Mouse (Mus musculus): ENCODE data around the gene Gm10382. TPM values are rescaled to one million over a fixed set of nuclear protein-coding genes. Genes with fewer than 3 reads are reported as not detected.
"Not testable (repeated sequence)": the region's sequence is repeated elsewhere in the genome, so short reads cannot be mapped to it uniquely, and the experiment has no call there.

Gm10382 gene
- polyA plus RNA-seq, 1 experiment from 2014 or later: 0.86 TPM

DNA sequence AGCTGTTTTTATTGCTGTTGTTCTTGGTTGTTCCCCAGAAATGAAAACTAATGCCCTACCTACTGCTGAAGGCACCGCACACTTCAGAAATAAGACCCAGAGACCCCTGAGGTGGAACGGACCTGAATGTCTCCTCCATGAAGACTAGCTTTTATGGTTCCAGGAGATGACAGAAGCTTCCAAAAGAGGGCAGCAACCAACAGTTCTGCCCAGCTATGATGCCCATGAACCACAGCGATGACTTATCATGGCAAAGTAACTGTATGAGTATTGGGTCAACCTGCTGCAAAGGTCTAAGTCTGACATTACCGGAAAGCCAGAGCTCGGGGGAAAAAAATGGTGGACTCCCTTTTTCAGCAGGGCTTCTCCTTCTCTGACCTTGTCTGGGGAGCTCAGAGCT is 10.2 kb upstream of the Gm10382 start:
- 84% methylated on average over 5 of the region's 5 CpGs for WGBS
- no peak for DNase-seq (ENCODE audit: low spot score)
- Histone ChIP-seq H3K4me3 (no peak overlapping the region), H3K9me3 (no peaks in the 10 kb centered on the region), H3K27me3 (ENCODE audit: insufficient read depth, poor library complexity, severe bottlenecking) (no peaks in the 10 kb centered on the region), H3K4me1 (replicated peaks) (peaks cover 6% of the 10 kb centered on the region; the same call in 1 of the 2 replicates), H3K36me3 (peaks cover 2% of the 10 kb centered on the region; the same call in 1 of the 2 replicates), H3K27ac (no peak overlapping the region)

DNA sequence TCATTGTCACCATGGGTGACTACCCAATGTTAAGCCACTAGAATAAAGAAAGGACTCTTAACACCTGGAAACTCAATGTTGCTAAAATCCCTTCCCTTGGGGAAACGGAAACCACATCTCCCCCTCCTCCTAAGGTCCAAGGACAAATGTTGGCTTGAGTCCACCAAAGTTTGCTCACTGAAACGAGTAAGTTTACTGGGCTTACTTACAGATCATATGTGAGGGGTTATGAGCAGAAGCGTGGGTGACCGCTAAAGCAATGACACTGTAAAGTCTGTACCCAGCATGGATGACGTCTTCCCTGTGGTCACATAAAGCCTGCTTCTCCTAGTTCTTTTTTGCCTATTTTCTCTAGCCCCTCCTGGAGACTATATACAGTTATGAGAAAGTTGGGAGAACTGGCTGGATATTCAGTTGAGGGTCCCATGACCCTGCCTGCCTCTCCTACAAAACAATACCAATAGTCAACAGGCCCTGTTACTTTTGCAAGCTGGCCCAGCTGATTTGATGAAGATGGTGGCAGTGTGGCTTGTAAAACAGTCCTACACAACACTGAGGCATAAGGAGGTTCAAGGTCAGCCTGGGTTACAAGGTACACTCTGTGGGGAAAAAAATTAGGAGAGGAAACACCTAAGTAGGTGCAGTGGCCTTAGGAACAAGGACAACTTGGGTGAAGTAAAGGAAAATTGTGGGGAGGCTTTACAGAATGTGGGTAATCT is 7.0 kb upstream of the Gm10382 start:
- 81% methylated on average over 5 of the region's 5 CpGs for WGBS
- no peaks in the 10 kb centered on the region for H3K27me3 ChIP-seq (ENCODE audit: insufficient read depth, poor library complexity, severe bottlenecking)
- H3K27ac ChIP-seq: no peak overlapping the region
- peaks cover 22% of the 10 kb centered on the region for H3K36me3 ChIP-seq
- no peak for DNase-seq (ENCODE audit: low spot score)
- no peaks in the 10 kb centered on the region for H3K9me3 ChIP-seq
- H3K4me1 ChIP-seq (replicated peaks): peaks cover 11% of the 10 kb centered on the region
- no peak overlapping the region for H3K4me3 ChIP-seq

DNA sequence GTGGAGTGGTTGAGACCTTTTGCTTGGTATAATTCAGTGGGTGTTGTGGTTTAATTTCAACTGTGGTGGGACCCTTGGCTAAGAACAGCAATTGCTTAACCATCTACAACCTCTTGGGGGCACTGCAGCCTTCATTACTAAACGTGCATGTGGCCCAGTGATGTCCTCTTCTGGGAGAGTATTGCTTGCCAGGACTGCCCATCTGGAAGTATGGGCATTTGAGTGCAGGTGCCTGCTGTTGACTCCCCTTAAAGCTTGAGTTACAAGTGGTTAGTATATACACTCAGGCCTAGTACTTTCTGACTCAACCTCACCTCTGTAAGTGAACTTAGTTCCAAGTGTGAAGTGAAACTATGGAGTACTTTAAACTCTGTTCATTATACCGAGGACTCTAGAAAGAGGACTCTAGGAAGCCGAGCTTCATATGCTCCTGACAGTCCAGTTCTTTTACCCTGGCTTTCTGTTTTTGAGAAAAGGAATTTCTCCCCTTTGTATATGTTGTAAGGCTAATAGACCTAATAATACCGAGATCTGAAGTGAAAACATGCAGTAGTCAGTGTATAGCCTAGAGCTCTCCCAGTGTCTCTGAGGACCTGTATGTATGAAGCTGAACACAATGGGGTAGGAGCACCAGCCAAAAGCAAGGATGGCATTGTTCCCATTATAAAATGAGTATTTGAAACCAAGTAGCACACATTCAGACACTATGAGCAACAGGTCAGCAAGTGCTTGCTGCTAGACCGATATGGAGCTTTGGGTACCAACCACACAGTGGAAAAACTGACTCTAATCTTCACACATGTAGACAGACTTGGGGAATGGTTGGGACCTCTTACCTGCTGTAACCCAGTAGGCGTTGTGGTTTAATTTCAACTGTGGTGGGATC is 6.2 kb upstream of the Gm10382 start:
- peak; percentile 59 for DNase-seq (ENCODE audit: low spot score)
- H3K36me3 ChIP-seq: peaks cover 24% of the 10 kb centered on the region
- 53% methylated on average over 6 of the region's 6 CpGs for WGBS
- no peaks in the 10 kb centered on the region for H3K27me3 ChIP-seq (ENCODE audit: insufficient read depth, poor library complexity, severe bottlenecking)
- peaks cover 11% of the 10 kb centered on the region for H3K4me1 ChIP-seq (replicated peaks)
- H3K9me3 ChIP-seq: no peaks in the 10 kb centered on the region
- no peak overlapping the region for H3K4me3 ChIP-seq
- no peak overlapping the region for H3K27ac ChIP-seq

DNA sequence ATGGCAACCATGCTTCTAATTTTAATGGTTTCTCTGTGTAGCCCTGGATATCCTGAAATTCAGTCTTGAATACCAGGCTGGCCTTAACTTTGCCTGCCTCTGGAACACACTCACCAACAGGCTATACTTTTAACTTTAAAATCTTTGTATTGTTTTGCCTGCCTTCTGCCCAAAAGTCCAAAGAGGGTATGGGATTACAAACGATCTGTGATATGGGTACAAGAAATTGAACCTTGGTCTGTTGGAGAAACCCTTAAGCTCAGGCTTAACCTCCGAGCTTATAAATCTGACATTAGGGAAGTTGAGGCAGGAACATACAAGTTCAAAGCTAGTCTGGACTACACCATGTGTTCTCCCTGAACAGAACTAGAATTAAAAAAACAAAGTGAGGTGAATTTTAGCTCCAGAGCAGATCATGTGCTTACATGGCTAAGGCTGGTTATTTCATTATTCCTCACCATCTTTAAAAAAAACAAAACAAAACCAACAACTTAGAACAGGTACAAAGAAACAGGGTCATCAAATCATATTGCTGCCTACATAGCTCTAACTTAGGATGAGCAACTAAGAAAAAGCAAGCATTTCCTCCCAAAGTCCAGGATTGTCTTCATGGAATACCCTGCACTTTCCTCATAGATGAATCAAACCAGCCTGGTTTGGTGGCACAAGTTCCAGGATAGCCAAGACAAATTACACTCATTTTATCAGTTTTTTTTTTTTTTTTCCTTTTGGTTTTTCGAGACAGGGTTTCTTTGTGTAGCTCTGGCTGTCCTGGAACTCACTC is 5.3 kb upstream of the Gm10382 start:
- WGBS: 81% methylated on average over 3 of the region's 3 CpGs
- H3K36me3 ChIP-seq: peaks cover 33% of the 10 kb centered on the region
- no peaks in the 10 kb centered on the region for H3K27me3 ChIP-seq (ENCODE audit: insufficient read depth, poor library complexity, severe bottlenecking)
- H3K4me1 ChIP-seq (replicated peaks): peaks cover 16% of the 10 kb centered on the region
- H3K9me3 ChIP-seq: no peaks in the 10 kb centered on the region
- H3K4me3 ChIP-seq: no peak overlapping the region
- no peak overlapping the region for H3K27ac ChIP-seq
- no peak for DNase-seq (ENCODE audit: low spot score)

DNA sequence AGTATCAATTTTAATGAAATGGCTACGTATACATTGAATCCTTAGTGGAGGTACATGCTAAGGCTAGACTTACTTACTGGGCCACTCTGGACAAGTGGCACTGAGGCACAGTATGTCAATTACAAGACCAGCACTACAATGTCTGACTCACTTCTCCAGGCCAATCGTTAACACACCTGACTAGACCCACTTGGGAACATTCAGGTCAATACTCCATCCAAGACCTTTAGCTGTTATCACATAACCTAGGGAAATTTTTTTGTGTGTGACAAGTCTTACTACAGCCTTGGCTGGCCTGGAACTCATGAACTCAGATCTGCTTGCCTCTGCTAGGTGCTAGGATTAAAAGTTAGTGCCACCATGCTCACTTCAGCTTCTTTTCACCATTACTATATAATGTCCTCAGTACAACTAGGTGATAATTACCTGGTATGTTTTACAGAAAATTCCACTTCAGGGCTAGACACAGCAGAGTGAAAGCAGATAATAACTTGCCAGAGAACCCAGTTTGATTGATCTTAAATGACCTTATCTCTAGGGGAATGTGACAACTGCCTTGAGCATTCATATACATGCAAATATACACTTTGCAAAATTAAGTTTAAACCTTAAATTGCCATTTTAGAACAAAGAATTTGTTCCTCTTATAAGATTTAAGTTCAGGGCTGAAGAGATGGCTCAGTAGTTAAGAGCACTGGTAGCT is 4.5 kb upstream of the Gm10382 start:
- WGBS: 85% methylated on average over 2 of the region's 2 CpGs
- Histone ChIP-seq H3K9me3 (no peaks in the 10 kb centered on the region), H3K27ac (no peak overlapping the region), H3K27me3 (ENCODE audit: insufficient read depth, poor library complexity, severe bottlenecking) (no peaks in the 10 kb centered on the region), H3K4me3 (no peak overlapping the region), H3K4me1 (replicated peaks) (peaks cover 14% of the 10 kb centered on the region), H3K36me3 (peaks cover 34% of the 10 kb centered on the region)
- DNase-seq (ENCODE audit: low spot score): no peak

DNA sequence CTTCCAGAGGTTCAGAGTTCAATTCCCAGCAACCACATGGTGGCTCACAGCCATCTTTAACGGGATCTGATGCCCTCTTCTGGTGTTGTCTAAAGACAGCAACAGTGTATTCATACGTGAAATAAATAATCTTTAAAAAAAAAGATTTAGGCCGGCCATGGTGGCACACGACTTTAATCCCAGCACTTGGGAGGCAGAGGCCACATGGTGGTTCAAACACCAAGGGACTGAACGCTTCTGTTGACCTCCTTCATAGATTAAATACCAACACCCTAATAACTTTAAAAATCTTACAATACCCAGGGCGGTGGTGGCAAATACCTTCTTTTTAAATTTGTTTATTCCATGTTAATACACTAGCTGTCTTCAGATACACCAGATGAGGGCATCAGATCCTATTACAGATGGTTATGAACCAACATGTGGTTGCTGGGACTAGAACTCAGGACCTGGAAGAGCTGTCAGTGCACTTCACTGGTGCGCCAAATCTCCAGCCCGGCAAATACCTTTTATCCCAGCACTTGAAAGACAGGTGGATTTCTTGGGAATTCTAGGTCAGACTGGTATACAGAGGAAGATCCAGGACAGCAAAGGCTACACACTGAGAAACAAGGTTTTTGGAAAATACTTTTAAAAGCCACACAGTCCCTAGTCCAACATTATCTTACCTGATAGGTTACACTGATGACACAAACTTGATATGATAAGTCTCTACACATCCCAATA is 3.7 kb upstream of the Gm10382 start:
- Histone ChIP-seq H3K27me3 (ENCODE audit: insufficient read depth, poor library complexity, severe bottlenecking) (no peaks in the 10 kb centered on the region), H3K4me3 (no peak overlapping the region), H3K9me3 (no peaks in the 10 kb centered on the region), H3K36me3 (peaks cover 34% of the 10 kb centered on the region), H3K27ac (no peak overlapping the region), H3K4me1 (replicated peaks) (peaks cover 17% of the 10 kb centered on the region)
- DNase-seq (ENCODE audit: low spot score): no peak
- 86% methylated on average over 8 of the region's 8 CpGs for WGBS

DNA sequence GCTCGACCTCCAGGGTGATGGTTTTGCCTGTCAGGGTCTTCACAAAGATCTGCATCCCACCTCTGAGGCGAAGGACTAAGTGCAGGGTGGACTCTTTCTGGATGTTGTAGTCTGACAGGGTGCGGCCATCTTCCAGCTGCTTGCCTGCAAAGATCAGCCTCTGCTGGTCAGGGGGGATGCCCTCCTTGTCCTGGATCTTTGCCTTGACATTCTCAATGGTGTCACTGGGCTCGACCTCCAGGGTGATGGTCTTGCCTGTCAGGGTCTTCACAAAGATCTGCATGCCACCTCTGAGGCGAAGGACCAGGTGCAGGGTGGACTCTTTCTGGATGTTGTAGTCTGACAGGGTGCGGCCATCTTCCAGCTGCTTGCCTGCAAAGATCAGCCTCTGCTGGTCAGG is 1.8 kb upstream of the Gm10382 start:
- Histone ChIP-seq H3K36me3 (peaks cover 34% of the 10 kb centered on the region), H3K4me1 (replicated peaks) (peaks cover 19% of the 10 kb centered on the region)
- DNase-seq (ENCODE audit: low spot score); H3K27me3 ChIP-seq (ENCODE audit: insufficient read depth, poor library complexity, severe bottlenecking); H3K9me3 ChIP-seq; H3K4me3 ChIP-seq; H3K27ac ChIP-seq: not testable (repeated sequence)
- 90% methylated on average over 5 of the region's 6 CpGs for WGBS

DNA sequence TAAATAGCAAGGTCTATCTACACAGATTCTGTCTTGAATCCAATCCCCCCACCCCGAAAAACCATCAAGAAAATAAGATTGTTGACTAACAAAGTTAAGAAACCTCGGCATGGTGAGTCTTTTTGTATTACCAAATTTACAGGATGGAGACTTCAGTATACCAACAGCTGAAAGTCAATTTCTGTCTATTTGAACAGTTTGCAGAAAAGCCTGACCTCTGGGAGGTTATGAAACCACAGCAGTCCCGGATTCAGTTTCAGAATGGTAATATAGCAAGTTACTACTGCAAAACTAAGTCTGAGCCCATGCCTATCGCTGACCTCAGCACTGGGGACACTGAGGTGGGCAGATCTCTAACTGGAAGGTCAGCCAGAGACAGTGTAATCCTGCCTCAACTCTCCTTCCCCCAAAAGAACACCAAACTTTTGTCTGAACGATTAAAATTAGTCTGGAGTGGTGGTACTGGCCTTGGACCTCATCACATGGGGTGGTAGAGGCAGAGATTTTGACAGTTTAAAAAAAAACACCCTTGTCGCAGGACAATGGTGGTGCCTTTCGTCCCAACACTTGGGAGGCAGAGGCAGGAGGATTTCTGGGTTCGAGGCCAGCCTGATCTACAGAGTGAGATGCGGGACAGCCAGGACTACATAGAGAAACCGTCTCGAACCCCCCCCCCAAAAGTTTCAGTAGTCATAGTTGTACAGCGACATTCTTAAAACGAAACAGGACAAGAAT is 597 bp upstream of the Gm10382 start:
- H3K27ac ChIP-seq: peak overlapping the region; percentile 98
- H3K27me3 ChIP-seq (ENCODE audit: insufficient read depth, poor library complexity, severe bottlenecking): no peaks in the 10 kb centered on the region
- peaks cover 34% of the 10 kb centered on the region for H3K36me3 ChIP-seq
- WGBS: 33% methylated on average over 13 of the region's 13 CpGs
- no peak for DNase-seq (ENCODE audit: low spot score)
- H3K9me3 ChIP-seq: no peaks in the 10 kb centered on the region
- H3K4me1 ChIP-seq (replicated peaks): peaks cover 30% of the 10 kb centered on the region
- peak overlapping the region; percentile 98 for H3K4me3 ChIP-seq

DNA sequence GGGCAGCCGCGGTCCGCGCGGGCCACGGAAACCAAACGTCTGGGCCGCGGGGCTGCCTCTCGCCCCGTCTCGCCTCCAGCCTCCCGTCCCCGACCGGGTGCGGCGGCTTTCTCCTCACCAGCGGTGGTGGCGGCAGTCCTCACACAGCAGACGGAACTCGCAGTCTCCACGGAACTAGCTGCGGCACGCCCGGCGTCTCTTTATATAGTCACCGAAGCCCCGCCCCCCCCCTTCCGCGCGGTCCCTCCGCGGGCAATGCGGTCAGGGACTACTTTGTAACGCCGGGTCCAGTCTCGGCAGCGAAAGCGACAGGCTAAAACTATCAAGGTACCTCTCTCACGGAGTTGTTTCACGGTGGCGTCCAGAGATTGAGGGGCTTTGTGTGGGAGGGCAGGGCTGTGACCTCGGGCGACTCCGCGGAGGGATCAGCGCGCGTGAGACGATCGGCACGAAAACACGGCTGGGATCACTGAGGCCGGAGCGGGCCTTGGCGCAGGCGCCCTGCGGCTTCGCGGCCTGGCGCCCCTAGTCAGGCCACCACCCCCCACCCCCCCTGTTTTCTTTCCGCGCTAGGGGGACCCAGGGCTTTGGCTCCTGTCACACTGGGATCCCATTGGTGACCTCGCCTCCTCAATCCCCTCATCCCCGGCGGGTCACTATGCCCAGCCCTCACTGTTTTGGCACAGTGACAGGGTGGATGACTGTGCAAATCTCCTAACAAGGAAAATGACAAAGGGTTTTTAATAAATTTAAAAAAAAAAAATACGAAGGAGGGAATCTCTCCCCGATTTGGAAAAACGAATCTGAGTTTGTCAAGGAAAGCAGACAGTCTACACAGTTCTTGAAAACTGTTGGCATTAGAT is 688 bp downstream of the Gm10382 start, which contains the start of gene Ubc:
TSS of gene Ubc (minus strand) at position 624 of the 863 bp plus-strand sequence.
- 2% methylated on average over 69 of the region's 69 CpGs for WGBS
- no peaks in the 10 kb centered on the region for H3K27me3 ChIP-seq (ENCODE audit: insufficient read depth, poor library complexity, severe bottlenecking)
- H3K27ac ChIP-seq: peak within 1 kb of the TSS; percentile 98
- peaks cover 43% of the 10 kb centered on the region for H3K4me1 ChIP-seq (replicated peaks)
- peak; percentile 89 for DNase-seq (ENCODE audit: low spot score)
- H3K4me3 ChIP-seq: peak within 1 kb of the TSS; percentile 98
- no peaks in the 10 kb centered on the region for H3K9me3 ChIP-seq
- H3K36me3 ChIP-seq: peaks cover 26% of the 10 kb centered on the region

DNA sequence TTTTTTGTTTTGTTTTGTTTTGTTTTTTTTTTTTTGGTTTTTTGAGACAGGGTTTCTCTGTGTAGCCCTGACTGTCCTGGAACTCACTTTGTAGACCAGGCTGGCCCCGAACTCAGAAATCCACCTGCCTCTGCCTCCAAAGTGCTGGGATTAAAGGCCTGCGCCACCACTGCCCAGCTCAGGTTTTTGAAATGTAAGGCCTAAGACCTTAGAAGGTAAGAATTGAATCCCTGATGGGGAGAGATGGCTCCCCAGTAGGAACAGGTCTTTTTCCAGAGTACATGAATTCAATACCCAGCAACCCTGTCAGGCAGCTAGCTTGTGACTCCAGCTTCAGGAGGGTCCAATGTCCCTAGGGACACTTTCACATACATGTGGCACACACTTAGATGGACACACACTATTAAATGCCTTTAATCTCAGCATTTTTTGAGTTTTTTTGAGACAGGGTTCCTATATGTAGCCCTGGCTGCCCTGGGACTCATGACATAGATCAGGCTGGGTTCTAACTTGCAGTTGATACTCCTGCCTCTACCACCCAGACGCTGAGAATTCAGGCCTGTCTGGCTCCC is 1.9 kb downstream of the Gm10382 start:
- no peak overlapping the region for H3K4me3 ChIP-seq

More for the DNA sequence above, 1.9 kb downstream of the Gm10382 start:
- H3K9me3 ChIP-seq: no peaks in the 10 kb centered on the region
- peak overlapping the region; percentile 98 for H3K27ac ChIP-seq
- peaks cover 45% of the 10 kb centered on the region for H3K4me1 ChIP-seq (replicated peaks)
- DNase-seq (ENCODE audit: low spot score): no peak
- H3K36me3 ChIP-seq: peaks cover 14% of the 10 kb centered on the region
- no peaks in the 10 kb centered on the region for H3K27me3 ChIP-seq (ENCODE audit: insufficient read depth, poor library complexity, severe bottlenecking)
- WGBS: 88% methylated on average over 3 of the region's 3 CpGs

Measured in hindbrain, embryonic 10.5 days (tissue).